Mouse (Mus musculus): ENCODE measurements around the gene Zfp773.

- TF ChIP-seq CTCF (IDR thresholded peaks at IDR 0.05; ENCODE audit: control insufficient read depth, insufficient read depth, insufficient replicate concordance, low read depth, low read length): peak; percentile 39; the same call in 1 of the 2 replicates
- TF ChIP-seq POLR2A (IDR thresholded peaks at IDR 0.05; ENCODE audit: control insufficient read depth, low read depth, low read length): no peak
These were observed at the start of gene Zfp773 for GRCm38 (mm10) chr7:7136379-7136866.
